Mouse (Mus musculus): ENCODE results near the gene Fsd1. TPM values are rescaled to one million over a fixed set of nuclear protein-coding genes. Genes with fewer than 3 reads are reported as not detected.

The Fsd1 gene
- polyA plus RNA-seq, 2 experiments = 14.2 to 27.5 TPM

DNA sequence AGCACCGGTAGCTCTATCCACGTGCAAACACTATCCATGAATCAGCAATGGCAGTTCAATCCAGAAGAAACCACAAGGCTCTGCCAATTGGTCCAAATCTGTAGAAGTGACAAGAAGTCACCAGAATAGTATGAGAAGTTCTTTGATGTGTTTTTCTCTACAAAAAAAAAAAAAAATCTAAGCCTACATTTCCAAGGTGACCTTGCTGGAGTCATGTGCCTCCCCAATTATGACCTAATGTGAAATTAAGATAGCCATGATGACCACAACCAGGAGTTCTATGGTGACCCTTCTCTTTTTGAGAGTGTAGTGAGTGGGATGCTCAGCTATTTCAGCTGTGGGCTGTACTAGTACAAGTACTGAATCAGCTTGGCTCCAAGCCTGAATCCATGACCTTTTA lies 36.9 kb upstream of the Fsd1 start, which contains the start of gene Zfp119b:
Gene Zfp119b (minus strand): TSS at position 101 of the 400 bp plus-strand sequence.
- no peaks in the 10 kb centered on the region for H3K27me3 ChIP-seq (ENCODE audit: control insufficient read depth, insufficient read depth, low read length)
- no peak within 1 kb of the TSS for H3K4me3 ChIP-seq (replicated peaks; ENCODE audit: low read length)
- WGBS = 90% methylated on average over 2 of the region's 2 CpGs
- TF ChIP-seq POLR2A (IDR thresholded peaks at IDR 0.05; ENCODE audit: borderline replicate concordance, extremely low read depth, insufficient read depth, insufficient read length) = no peak
- no peaks in the 10 kb centered on the region for H3K36me3 ChIP-seq (ENCODE audit: control insufficient read depth, insufficient read depth, low read length)
- H3K4me1 ChIP-seq (ENCODE audit: control insufficient read depth, insufficient read depth, low read length) = peaks cover 3% of the 10 kb centered on the region; the same call in 1 of the 2 replicates
- no peak within 1 kb of the TSS for H3K9ac ChIP-seq (ENCODE audit: low read depth, low read length, severe bottlenecking)
- DNase-seq (ENCODE audit: low spot score) = no peak
- no peak within 1 kb of the TSS for H3K27ac ChIP-seq (replicated peaks; ENCODE audit: low read depth, low read length)
- no peaks in the 10 kb centered on the region for H3K9me3 ChIP-seq (ENCODE audit: control insufficient read depth, low read length)
- no peak for ATAC-seq (ENCODE audit: low FRiP score, low read depth)
- no peak within 1 kb of the TSS for H3K4me2 ChIP-seq (replicated peaks; ENCODE audit: low read depth, low read length, severe bottlenecking)

GRCm38 (mm10) chr17:55950601-55951000 lies 35.7 kb upstream of the Fsd1 start:
- Histone ChIP-seq H3K36me3 (ENCODE audit: control insufficient read depth, insufficient read depth, low read length) (no peaks in the 10 kb centered on the region), H3K4me1 (ENCODE audit: control insufficient read depth, insufficient read depth, low read length) (peaks cover 2% of the 10 kb centered on the region; the same call in 1 of the 2 replicates), H3K4me2 (replicated peaks; ENCODE audit: low read depth, low read length, severe bottlenecking) (no peak overlapping the region), H3K27me3 (ENCODE audit: control insufficient read depth, insufficient read depth, low read length) (peaks cover 3% of the 10 kb centered on the region; the same call in 1 of the 2 replicates), H3K27ac (replicated peaks; ENCODE audit: low read depth, low read length) (no peak overlapping the region), H3K9me3 (ENCODE audit: control insufficient read depth, low read length) (no peaks in the 10 kb centered on the region), H3K9ac (ENCODE audit: low read depth, low read length, severe bottlenecking) (no peak overlapping the region), H3K4me3 (replicated peaks; ENCODE audit: low read length) (no peak overlapping the region)
- ATAC-seq (ENCODE audit: low FRiP score, low read depth) (no peak), DNase-seq (ENCODE audit: low spot score) (no peak)
- TF ChIP-seq POLR2A (IDR thresholded peaks at IDR 0.05; ENCODE audit: borderline replicate concordance, extremely low read depth, insufficient read depth, insufficient read length) = no peak
- 75% methylated on average over 9 of the region's 9 CpGs for WGBS

GRCm38 (mm10) chr17:55952041-55952440 lies 34.3 kb upstream of the Fsd1 start:
- Histone ChIP-seq H3K4me2 (replicated peaks; ENCODE audit: low read depth, low read length, severe bottlenecking) (no peak overlapping the region), H3K9ac (ENCODE audit: low read depth, low read length, severe bottlenecking) (no peak overlapping the region), H3K36me3 (ENCODE audit: control insufficient read depth, insufficient read depth, low read length) (no peaks in the 10 kb centered on the region), H3K4me1 (ENCODE audit: control insufficient read depth, insufficient read depth, low read length) (no peaks in the 10 kb centered on the region), H3K27ac (replicated peaks; ENCODE audit: low read depth, low read length) (no peak overlapping the region), H3K27me3 (ENCODE audit: control insufficient read depth, insufficient read depth, low read length) (peaks cover 3% of the 10 kb centered on the region; the same call in 1 of the 2 replicates), H3K9me3 (ENCODE audit: control insufficient read depth, low read length) (no peaks in the 10 kb centered on the region), H3K4me3 (replicated peaks; ENCODE audit: low read length) (no peak overlapping the region)
- TF ChIP-seq POLR2A (IDR thresholded peaks at IDR 0.05; ENCODE audit: borderline replicate concordance, extremely low read depth, insufficient read depth, insufficient read length) = no peak
- ATAC-seq (ENCODE audit: low FRiP score, low read depth) (no peak), DNase-seq (ENCODE audit: low spot score) (no peak)

- no peaks in the 10 kb centered on the region for H3K36me3 ChIP-seq (ENCODE audit: control insufficient read depth, insufficient read depth, low read length)
- H3K4me2 ChIP-seq (replicated peaks; ENCODE audit: low read depth, low read length, severe bottlenecking) = no peak within 1 kb of the TSS
- H3K4me1 ChIP-seq (ENCODE audit: control insufficient read depth, insufficient read depth, low read length) = no peaks in the 10 kb centered on the region
- TF ChIP-seq POLR2A (IDR thresholded peaks at IDR 0.05; ENCODE audit: borderline replicate concordance, extremely low read depth, insufficient read depth, insufficient read length) = no peak
- no peak within 1 kb of the TSS for H3K4me3 ChIP-seq (replicated peaks; ENCODE audit: low read length)
- no peak for ATAC-seq (ENCODE audit: low FRiP score, low read depth)
- peaks cover 3% of the 10 kb centered on the region; the same call in 1 of the 2 replicates for H3K27me3 ChIP-seq (ENCODE audit: control insufficient read depth, insufficient read depth, low read length)
- no peak within 1 kb of the TSS for H3K27ac ChIP-seq (replicated peaks; ENCODE audit: low read depth, low read length)
- 69% methylated on average over 6 of the region's 6 CpGs for WGBS
- DNase-seq (ENCODE audit: low spot score) = no peak
- no peak within 1 kb of the TSS for H3K9ac ChIP-seq (ENCODE audit: low read depth, low read length, severe bottlenecking)
- no peaks in the 10 kb centered on the region for H3K9me3 ChIP-seq (ENCODE audit: control insufficient read depth, low read length)
Observed at GRCm38 (mm10) chr17:55952447-55953027, 33.8 kb upstream of the Fsd1 start, which contains the start of gene Ebi3. Gene Ebi3, plus strand, starts transcription at chr17:55952640.

GRCm38 (mm10) chr17:55953751-55954150 lies 32.6 kb upstream of the Fsd1 start:
- Histone ChIP-seq H3K9me3 (ENCODE audit: control insufficient read depth, low read length) (no peaks in the 10 kb centered on the region), H3K27me3 (ENCODE audit: control insufficient read depth, insufficient read depth, low read length) (peaks cover 3% of the 10 kb centered on the region; the same call in 1 of the 2 replicates)
- ATAC-seq (ENCODE audit: low FRiP score, low read depth) = no peak

More at GRCm38 (mm10) chr17:55953751-55954150, 32.6 kb upstream of the Fsd1 start:
- Histone ChIP-seq H3K9ac (ENCODE audit: low read depth, low read length, severe bottlenecking) (no peak overlapping the region), H3K36me3 (ENCODE audit: control insufficient read depth, insufficient read depth, low read length) (no peaks in the 10 kb centered on the region), H3K4me1 (ENCODE audit: control insufficient read depth, insufficient read depth, low read length) (peaks cover 3% of the 10 kb centered on the region; the same call in 1 of the 2 replicates), H3K4me2 (replicated peaks; ENCODE audit: low read depth, low read length, severe bottlenecking) (no peak overlapping the region), H3K4me3 (replicated peaks; ENCODE audit: low read length) (no peak overlapping the region), H3K27ac (replicated peaks; ENCODE audit: low read depth, low read length) (no peak overlapping the region)
- no peak for TF ChIP-seq POLR2A (IDR thresholded peaks at IDR 0.05; ENCODE audit: borderline replicate concordance, extremely low read depth, insufficient read depth, insufficient read length)
- DNase-seq (ENCODE audit: low spot score) = no peak
- WGBS = 78% methylated on average over 6 of the region's 6 CpGs

Measured in limb, embryonic 14.5 days (tissue).